Mouse (Mus musculus) C2C12 (cell line): ENCODE data around the gene Lats1.

Source experiments
- CEBPB ChIP-seq: IDR thresholded peaks from one replicate; pipeline ENCODE4 v1.6.1; 2011; ENCODE audit warnings: low read depth, mild to moderate bottlenecking, control low read depth, moderate library complexity
- CTCF ChIP-seq: IDR thresholded peaks from one replicate; pipeline ENCODE4 v1.5.1; 2011; ENCODE audit not compliant: control insufficient read depth, insufficient read depth, insufficient read length

- no peak for TF ChIP-seq CTCF
- no peak for TF ChIP-seq CEBPB
Observed at GRCm38 (mm10) chr10:7702586-7702985, 21.6 kb downstream of the Lats1 start.
